Mouse (Mus musculus) hindbrain, embryonic 10.5 days (tissue): ENCODE data around the gene Pin4. TPM values are rescaled to one million over a fixed set of nuclear protein-coding genes. Genes with fewer than 3 reads are reported as not detected.

Experiments
- DNase-seq: peaks from one replicate; pipeline ENCODE4 v3.0.0-alpha.2; 2017; ENCODE audit warnings: low spot score
- H3K27ac ChIP-seq: fragments of 300-500 bp; sonication (generic); 2 replicates; pipeline ENCODE4 v1.5.1; 2016; ENCODE audit warnings: mild to moderate bottlenecking, moderate library complexity
- H3K27me3 ChIP-seq: fragments of 300-500 bp; sonication (generic); 2 replicates; pipeline ENCODE4 v1.6.1; 2016; ENCODE audit warnings: mild to moderate bottlenecking; ENCODE audit not compliant: poor library complexity, insufficient read depth, severe bottlenecking
- H3K36me3 ChIP-seq: fragments of 300-500 bp; sonication (generic); 2 replicates; pipeline ENCODE4 v1.6.1; 2016; ENCODE audit warnings: mild to moderate bottlenecking, moderate library complexity
- H3K4me1 ChIP-seq: fragments of 300-500 bp; sonication (generic); replicated peaks from 2 replicates; pipeline ENCODE4 v1.6.1; 2016; ENCODE audit warnings: mild to moderate bottlenecking
- H3K4me3 ChIP-seq: fragments of 300-500 bp; sonication (generic); 2 replicates; pipeline ENCODE4 v1.5.1; 2016; ENCODE audit warnings: mild to moderate bottlenecking, moderate library complexity
- H3K9me3 ChIP-seq: fragments of 300-500 bp; sonication (generic); 2 replicates; pipeline ENCODE4 v1.6.1; 2016; ENCODE audit warnings: mild to moderate bottlenecking, moderate library complexity
- WGBS: fragments of 180-500 bp; shearing (Covaris S2); methylation state at CpG from one replicate; pipeline ENCODE4 v1.1.7; 2016; 5-methylcytosine and 5-hydroxymethylcytosine counted together
- polyA plus RNA-seq: library from polyadenylated mRNA; unstranded; fragments of >200 nt; fragmentation: Nextera tagmentation; extraction: Ambion mirVana; gene quantifications from 2 replicates; pipeline ENCODE4 v1.2.1, GENCODE M21; 2016

The Pin4 gene
- polyA plus RNA-seq = 85.5 and 89.4 TPM in 2 replicates

- Histone ChIP-seq H3K27ac (peak within 1 kb of the TSS; percentile 84), H3K9me3 (no peaks in the 10 kb centered on the region), H3K4me1 (peaks cover 8% of the 10 kb centered on the region), H3K36me3 (peaks cover 29% of the 10 kb centered on the region), H3K4me3 (peak within 1 kb of the TSS; percentile 68), H3K27me3 (peaks cover 10% of the 10 kb centered on the region; the same call in 1 of the 2 replicates)
- whole genome bisulfite sequencing = 15% methylated on average over 30 of the region's 30 CpGs
- peak; percentile 94 for DNase-seq
Measured at GRCm38 (mm10) chrX:102119042-102119864, at the start of gene Pin4. Gene Pin4 (plus strand): TSS chrX:102119447.

GRCm38 (mm10) chrX:102070591-102071471, 48.4 kb upstream of the Pin4 start, which contains the start of gene Rtl5:
Gene Rtl5 (minus strand): TSS chrX:102071304.
- peaks cover 12% of the 10 kb centered on the region; the same call in 1 of the 2 replicates for H3K36me3 ChIP-seq
- peak within 1 kb of the TSS; percentile 89 for H3K27ac ChIP-seq
- H3K4me3 ChIP-seq = peak within 1 kb of the TSS; percentile 60
- H3K4me1 ChIP-seq = peaks cover 54% of the 10 kb centered on the region
- peaks cover 70% of the 10 kb centered on the region for H3K27me3 ChIP-seq
- DNase-seq = peak; percentile 76
- no peaks in the 10 kb centered on the region for H3K9me3 ChIP-seq
- 19% methylated on average over 61 of the region's 61 CpGs for WGBS

- WGBS = 23% methylated on average over 2 of the region's 2 CpGs
- Histone ChIP-seq H3K4me3 (peak overlapping the region; percentile 60), H3K27ac (peak overlapping the region; percentile 89), H3K4me1 (peaks cover 52% of the 10 kb centered on the region), H3K36me3 (peaks cover 12% of the 10 kb centered on the region; the same call in 1 of the 2 replicates), H3K9me3 (no peaks in the 10 kb centered on the region), H3K27me3 (peaks cover 66% of the 10 kb centered on the region)
- no peak for DNase-seq
Measured at GRCm38 (mm10) chrX:102071517-102071916, 47.7 kb upstream of the Pin4 start.

- Histone ChIP-seq H3K9me3 (no peaks in the 10 kb centered on the region), H3K36me3 (peaks cover 17% of the 10 kb centered on the region), H3K4me3 (no peak overlapping the region), H3K27me3 (peaks cover 76% of the 10 kb centered on the region), H3K4me1 (peaks cover 43% of the 10 kb centered on the region), H3K27ac (peak overlapping the region; percentile 70)
- DNase-seq = no peak
- 65% methylated on average over 14 of the region's 14 CpGs for WGBS
Measured at GRCm38 (mm10) chrX:102073605-102074325, 45.5 kb upstream of the Pin4 start.

- DNase-seq = peak; percentile 23
- Histone ChIP-seq H3K4me3 (no peak overlapping the region), H3K36me3 (peaks cover 21% of the 10 kb centered on the region), H3K27me3 (peaks cover 76% of the 10 kb centered on the region), H3K27ac (peak overlapping the region; percentile 70; the same call in 1 of the 2 replicates), H3K9me3 (no peaks in the 10 kb centered on the region), H3K4me1 (peaks cover 42% of the 10 kb centered on the region)
- WGBS = 47% methylated on average over 5 of the region's 5 CpGs
Measured at GRCm38 (mm10) chrX:102074435-102074834, 44.8 kb upstream of the Pin4 start.

GRCm38 (mm10) chrX:102075158-102075557, 44.1 kb upstream of the Pin4 start:
- DNase-seq = no peak
- no peaks in the 10 kb centered on the region for H3K9me3 ChIP-seq
- H3K36me3 ChIP-seq = peaks cover 22% of the 10 kb centered on the region
- H3K27me3 ChIP-seq = peaks cover 75% of the 10 kb centered on the region
- no peak overlapping the region for H3K4me3 ChIP-seq
- WGBS = 83% methylated on average over 4 of the region's 4 CpGs
- H3K27ac ChIP-seq = peak overlapping the region; percentile 70; the same call in 1 of the 2 replicates
- H3K4me1 ChIP-seq = peaks cover 35% of the 10 kb centered on the region

GRCm38 (mm10) chrX:102076886-102077765, 42.1 kb upstream of the Pin4 start:
- Histone ChIP-seq H3K27me3 (peaks cover 65% of the 10 kb centered on the region), H3K27ac (no peak overlapping the region)
- no peak for DNase-seq

GRCm38 (mm10) chrX:102081076-102081475, 38.2 kb upstream of the Pin4 start:
- Histone ChIP-seq H3K27ac (peak overlapping the region; percentile 87), H3K4me3 (no peak overlapping the region), H3K4me1 (peaks cover 27% of the 10 kb centered on the region), H3K27me3 (peaks cover 70% of the 10 kb centered on the region), H3K9me3 (no peaks in the 10 kb centered on the region), H3K36me3 (peaks cover 22% of the 10 kb centered on the region)
- WGBS = 54% methylated on average over 10 of the region's 10 CpGs
- DNase-seq = no peak

More at GRCm38 (mm10) chrX:102076886-102077765, 42.1 kb upstream of the Pin4 start:
- H3K4me3 ChIP-seq = no peak overlapping the region
- 85% methylated on average over 7 of the region's 7 CpGs for WGBS
- peaks cover 22% of the 10 kb centered on the region for H3K36me3 ChIP-seq
- peaks cover 39% of the 10 kb centered on the region for H3K4me1 ChIP-seq
- H3K9me3 ChIP-seq = no peaks in the 10 kb centered on the region

- peak; percentile 69 for DNase-seq
- Histone ChIP-seq H3K4me1 (peaks cover 27% of the 10 kb centered on the region), H3K9me3 (no peaks in the 10 kb centered on the region), H3K4me3 (0 out of 2 replicates have a peak overlapping the region, but pooled peaks have one; percentile 4), H3K27me3 (peaks cover 76% of the 10 kb centered on the region), H3K27ac (peak overlapping the region; percentile 87), H3K36me3 (peaks cover 22% of the 10 kb centered on the region)
- 48% methylated on average over 7 of the region's 7 CpGs for WGBS
Measured at GRCm38 (mm10) chrX:102081573-102082279, 37.5 kb upstream of the Pin4 start.

- no peaks in the 10 kb centered on the region for H3K9me3 ChIP-seq
- no peak for DNase-seq
- H3K36me3 ChIP-seq = peaks cover 21% of the 10 kb centered on the region
- H3K27ac ChIP-seq = peak overlapping the region; percentile 87
- H3K4me1 ChIP-seq = peaks cover 27% of the 10 kb centered on the region
- WGBS = 45% methylated on average over 5 of the region's 5 CpGs
- peaks cover 77% of the 10 kb centered on the region for H3K27me3 ChIP-seq
- H3K4me3 ChIP-seq = 0 out of 2 replicates have a peak overlapping the region, but pooled peaks have one; percentile 4
Measured at GRCm38 (mm10) chrX:102082340-102082739, 36.9 kb upstream of the Pin4 start.
